Mouse (Mus musculus): Measurements from ENCODE around the gene Ankrd28.

DNA sequence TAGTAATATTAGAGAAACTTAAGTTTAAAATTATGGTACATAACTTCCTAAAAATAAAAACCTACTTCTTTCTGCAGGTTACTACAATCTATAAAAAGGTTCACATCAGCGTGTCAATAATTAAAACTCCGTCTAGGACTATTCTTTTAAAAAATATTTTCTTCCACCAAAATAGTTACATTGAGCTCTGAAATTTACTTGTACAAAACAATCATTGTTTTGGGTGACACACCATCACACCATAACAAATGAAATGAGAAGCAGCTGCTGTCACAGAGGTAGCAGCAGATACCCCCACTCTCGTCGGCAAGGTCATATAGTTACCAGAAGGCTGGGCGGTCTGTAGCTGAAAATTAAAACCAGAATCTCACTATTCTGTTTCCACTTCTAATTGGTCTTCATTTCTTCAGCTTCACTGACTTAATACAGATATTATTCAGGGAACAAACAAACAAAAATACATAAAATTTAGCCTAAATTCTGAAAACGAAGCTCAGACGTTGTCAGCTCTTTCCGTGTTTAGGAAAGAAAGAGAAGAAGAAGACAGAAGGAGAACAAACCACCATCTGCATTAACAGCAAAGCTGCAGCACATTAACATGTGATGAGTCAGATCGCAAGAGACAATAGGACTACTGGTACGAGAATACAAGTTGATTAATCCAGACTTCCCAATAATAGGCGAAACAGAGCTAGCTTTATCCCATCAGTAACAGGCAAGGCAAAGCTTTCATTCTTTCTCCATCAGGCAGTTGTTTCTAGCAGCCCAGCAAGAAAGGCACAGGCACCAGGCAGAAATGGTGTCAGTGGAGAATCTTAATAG is 49.8 kb downstream of the Ankrd28 start:
- TF ChIP-seq CTCF (IDR thresholded peaks at IDR 0.05; ENCODE audit: low read depth) (no peak), EP300 (IDR thresholded peaks at IDR 0.05; ENCODE audit: low read depth) (no peak)
